Mouse (Mus musculus) neural tube, embryonic 13.5 days (tissue): Measurements from ENCODE around the gene Glcci1. TPM values are rescaled to one million over a fixed set of nuclear protein-coding genes. Genes with fewer than 3 reads are reported as not detected.

Experiments
- ATAC-seq: fragments of 200-750 bp; cut with Nextera tagmentation; 2 replicates; pipeline ENCODE4 v1.8.0; 2017; ENCODE audit warnings: low read depth, mild to moderate bottlenecking, moderate TSS enrichment, moderate library complexity
- H3K27ac ChIP-seq: fragments of 300-500 bp; sonication (generic); replicated peaks from 2 replicates; pipeline ENCODE4 v1.5.1; 2015; ENCODE audit warnings: moderate library complexity, mild to moderate bottlenecking, inconsistent platforms
- H3K27me3 ChIP-seq: fragments of 300-500 bp; sonication (generic); 2 replicates; pipeline ENCODE4 v1.6.1; 2015; ENCODE audit warnings: mild to moderate bottlenecking, inconsistent platforms
- H3K36me3 ChIP-seq: fragments of 300-500 bp; sonication (generic); 2 replicates; pipeline ENCODE4 v1.6.1; 2015; ENCODE audit warnings: mild to moderate bottlenecking, inconsistent platforms
- H3K4me1 ChIP-seq: fragments of 300-500 bp; sonication (generic); replicated peaks from 2 replicates; pipeline ENCODE4 v1.6.1; 2015; ENCODE audit warnings: inconsistent platforms
- H3K4me2 ChIP-seq: fragments of 300-500 bp; sonication (generic); 2 replicates; pipeline ENCODE4 v1.6.1; 2015; ENCODE audit warnings: inconsistent platforms, mild to moderate bottlenecking, moderate library complexity
- H3K4me3 ChIP-seq: fragments of 300-500 bp; sonication (generic); 2 replicates; pipeline ENCODE4 v1.5.1; 2015; ENCODE audit warnings: mild to moderate bottlenecking, inconsistent platforms
- H3K9ac ChIP-seq: fragments of 300-500 bp; sonication (generic); 2 replicates; pipeline ENCODE4 v1.6.1; 2015; ENCODE audit warnings: moderate library complexity, mild to moderate bottlenecking, inconsistent platforms
- H3K9me3 ChIP-seq: fragments of 300-500 bp; sonication (generic); 2 replicates; pipeline ENCODE4 v1.6.1; 2016; ENCODE audit warnings: inconsistent platforms
- WGBS: fragments of 180-500 bp; shearing (Covaris S2); methylation state at CpG from one replicate; pipeline ENCODE4 v1.1.7; 2015; 5-methylcytosine and 5-hydroxymethylcytosine counted together
- polyA plus RNA-seq: library from polyadenylated mRNA; unstranded; fragments of >200 nt; fragmentation: Nextera tagmentation; extraction: Ambion mirVana; gene quantifications from 2 replicates; pipeline ENCODE4 v1.2.1, GENCODE M21; 2015

Glcci1 gene
- polyA plus RNA-seq, 1 experiment from 2014 or later, result 11.3 TPM

- 73% methylated on average over 6 of the region's 6 CpGs for WGBS
- no peaks in the 10 kb centered on the region for H3K4me1 ChIP-seq
Observed at GRCm38 (mm10) chr6:8497234-8497867, 12.0 kb upstream of the Glcci1 start.

GRCm38 (mm10) chr6:8497868-8498257, 11.5 kb upstream of the Glcci1 start:
- H3K4me3 ChIP-seq, result no peak overlapping the region
- H3K27me3 ChIP-seq, result no peaks in the 10 kb centered on the region
- 53% methylated on average over 6 of the region's 6 CpGs for WGBS
- no peak for ATAC-seq
- H3K4me1 ChIP-seq, result no peaks in the 10 kb centered on the region
- H3K27ac ChIP-seq, result no peak overlapping the region
- H3K4me2 ChIP-seq, result no peak overlapping the region
- no peaks in the 10 kb centered on the region; the same call in 1 of the 2 replicates for H3K9me3 ChIP-seq
- no peak overlapping the region for H3K9ac ChIP-seq
- no peaks in the 10 kb centered on the region for H3K36me3 ChIP-seq

More at GRCm38 (mm10) chr6:8497234-8497867, 12.0 kb upstream of the Glcci1 start:
- Histone ChIP-seq H3K27ac (no peak overlapping the region), H3K4me3 (no peak overlapping the region), H3K27me3 (no peaks in the 10 kb centered on the region), H3K36me3 (no peaks in the 10 kb centered on the region), H3K9me3 (no peaks in the 10 kb centered on the region; the same call in 1 of the 2 replicates), H3K9ac (no peak overlapping the region), H3K4me2 (no peak overlapping the region)
- ATAC-seq, result no peak

- 94% methylated on average over 3 of the region's 3 CpGs for WGBS
Observed at GRCm38 (mm10) chr6:8498961-8499360, 10.4 kb upstream of the Glcci1 start.

GRCm38 (mm10) chr6:8503953-8504352, 5.4 kb upstream of the Glcci1 start:
- 38% methylated on average over 3 of the region's 3 CpGs for WGBS
- Histone ChIP-seq H3K36me3 (no peaks in the 10 kb centered on the region), H3K4me2 (no peak overlapping the region), H3K27me3 (no peaks in the 10 kb centered on the region), H3K9ac (no peak overlapping the region), H3K9me3 (no peaks in the 10 kb centered on the region; the same call in 1 of the 2 replicates), H3K4me3 (no peak overlapping the region), H3K4me1 (peaks cover 5% of the 10 kb centered on the region), H3K27ac (no peak overlapping the region)
- ATAC-seq, result no peak

More at GRCm38 (mm10) chr6:8498961-8499360, 10.4 kb upstream of the Glcci1 start:
- Histone ChIP-seq H3K4me1 (no peaks in the 10 kb centered on the region), H3K36me3 (no peaks in the 10 kb centered on the region), H3K27ac (no peak overlapping the region), H3K4me2 (no peak overlapping the region), H3K27me3 (no peaks in the 10 kb centered on the region), H3K9ac (no peak overlapping the region), H3K4me3 (no peak overlapping the region), H3K9me3 (no peaks in the 10 kb centered on the region; the same call in 1 of the 2 replicates)
- no peak for ATAC-seq

- WGBS, result 90% methylated on average over 6 of the region's 6 CpGs
- Histone ChIP-seq H3K36me3 (no peaks in the 10 kb centered on the region), H3K9me3 (no peaks in the 10 kb centered on the region; the same call in 1 of the 2 replicates), H3K9ac (no peak overlapping the region), H3K4me1 (peaks cover 5% of the 10 kb centered on the region), H3K4me2 (no peak overlapping the region), H3K4me3 (no peak overlapping the region), H3K27me3 (no peaks in the 10 kb centered on the region), H3K27ac (no peak overlapping the region)
- ATAC-seq, result no peak
Observed at GRCm38 (mm10) chr6:8504521-8505228, 4.7 kb upstream of the Glcci1 start.

GRCm38 (mm10) chr6:8506631-8507030, 2.8 kb upstream of the Glcci1 start:
- Histone ChIP-seq H3K4me2 (no peak overlapping the region), H3K9ac (no peak overlapping the region), H3K27ac (no peak overlapping the region), H3K27me3 (no peaks in the 10 kb centered on the region), H3K36me3 (no peaks in the 10 kb centered on the region), H3K4me1 (peaks cover 17% of the 10 kb centered on the region), H3K4me3 (no peak overlapping the region), H3K9me3 (no peaks in the 10 kb centered on the region)
- no peak for ATAC-seq

GRCm38 (mm10) chr6:8508883-8509536, 390 bp upstream of the Glcci1 start:
- peak overlapping the region; percentile 99 for H3K27ac ChIP-seq
- under 1% methylated on average over 55 of the region's 56 CpGs for WGBS
- peak overlapping the region; percentile 80 for H3K4me2 ChIP-seq
- no peaks in the 10 kb centered on the region for H3K27me3 ChIP-seq
- peak overlapping the region; percentile 98 for H3K9ac ChIP-seq
- peak; percentile 99 for ATAC-seq
- H3K4me1 ChIP-seq, result peaks cover 37% of the 10 kb centered on the region
- no peaks in the 10 kb centered on the region for H3K9me3 ChIP-seq
- H3K36me3 ChIP-seq, result no peaks in the 10 kb centered on the region
- peak overlapping the region; percentile 95 for H3K4me3 ChIP-seq

GRCm38 (mm10) chr6:8509961-8510863, 812 bp downstream of the Glcci1 start:
- WGBS, result 1% methylated on average over 63 of the region's 73 CpGs
- no peak; the same call in none of the 2 replicates for ATAC-seq
- Histone ChIP-seq H3K27ac (peak overlapping the region; percentile 99), H3K9me3 (no peaks in the 10 kb centered on the region), H3K4me3 (peak overlapping the region; percentile 95), H3K27me3 (no peaks in the 10 kb centered on the region), H3K4me1 (peaks cover 37% of the 10 kb centered on the region), H3K9ac (peak overlapping the region; percentile 98), H3K4me2 (peak overlapping the region; percentile 80), H3K36me3 (no peaks in the 10 kb centered on the region)

GRCm38 (mm10) chr6:8510864-8511428, 1.5 kb downstream of the Glcci1 start:
- ATAC-seq, result no peak
- peak overlapping the region; percentile 80 for H3K4me2 ChIP-seq
- H3K9ac ChIP-seq, result peak overlapping the region; percentile 98
- peak overlapping the region; percentile 95 for H3K4me3 ChIP-seq
- H3K27ac ChIP-seq, result peak overlapping the region; percentile 99
- 6% methylated on average over 7 of the region's 7 CpGs for WGBS
- H3K9me3 ChIP-seq, result no peaks in the 10 kb centered on the region
- no peaks in the 10 kb centered on the region for H3K36me3 ChIP-seq
- no peaks in the 10 kb centered on the region for H3K27me3 ChIP-seq
- H3K4me1 ChIP-seq, result peaks cover 37% of the 10 kb centered on the region

GRCm38 (mm10) chr6:8511447-8511846, 2.0 kb downstream of the Glcci1 start:
- Histone ChIP-seq H3K9ac (peak overlapping the region; percentile 98), H3K36me3 (no peaks in the 10 kb centered on the region), H3K4me2 (peak overlapping the region; percentile 80), H3K27ac (peak overlapping the region; percentile 99; the same call in 1 of the 2 replicates), H3K9me3 (no peaks in the 10 kb centered on the region), H3K4me3 (peak overlapping the region; percentile 95), H3K4me1 (peaks cover 37% of the 10 kb centered on the region), H3K27me3 (no peaks in the 10 kb centered on the region)
- ATAC-seq, result no peak
- 9% methylated on average over 3 of the region's 3 CpGs for WGBS

GRCm38 (mm10) chr6:8512416-8512815, 3.0 kb downstream of the Glcci1 start:
- H3K36me3 ChIP-seq, result no peaks in the 10 kb centered on the region
- peak overlapping the region; percentile 95 for H3K4me3 ChIP-seq
- no peaks in the 10 kb centered on the region for H3K9me3 ChIP-seq
- H3K4me2 ChIP-seq, result peak overlapping the region; percentile 80
- H3K27ac ChIP-seq, result peak overlapping the region; percentile 54; the same call in 1 of the 2 replicates
- H3K4me1 ChIP-seq, result peaks cover 37% of the 10 kb centered on the region
- H3K27me3 ChIP-seq, result no peaks in the 10 kb centered on the region
- H3K9ac ChIP-seq, result peak overlapping the region; percentile 98
- ATAC-seq, result no peak
- WGBS, result 15% methylated on average over 8 of the region's 8 CpGs
